Mouse (Mus musculus) right cerebral cortex, adult 18-20 months (tissue): Measurements from ENCODE around the gene Vamp2.

Experiments used
- DNase-seq: peaks from one replicate; pipeline ENCODE4 v3.0.0; 2022; ENCODE audit warnings: mixed read lengths

Gene Vamp2

GRCm38 (mm10) chr11:69099915-69100345 is 11.6 kb downstream of the Vamp2 start:
- peak; percentile 96 for DNase-seq

GRCm38 (mm10) chr11:69100639-69101360 is 12.5 kb downstream of the Vamp2 start:
- no peak for DNase-seq

GRCm38 (mm10) chr11:69101604-69102402 is 13.5 kb downstream of the Vamp2 start:
- DNase-seq = no peak

GRCm38 (mm10) chr11:69102403-69102725 is 14.1 kb downstream of the Vamp2 start:
- DNase-seq = no peak

- no peak for DNase-seq
Measured at GRCm38 (mm10) chr11:69103121-69103520, 14.8 kb downstream of the Vamp2 start.

GRCm38 (mm10) chr11:69103531-69104435 is 15.5 kb downstream of the Vamp2 start:
- no peak for DNase-seq

GRCm38 (mm10) chr11:69104487-69104886 is 16.2 kb downstream of the Vamp2 start:
- DNase-seq = no peak

- no peak for DNase-seq
Measured at GRCm38 (mm10) chr11:69105227-69105626, 16.9 kb downstream of the Vamp2 start.

GRCm38 (mm10) chr11:69105796-69106195 is 17.5 kb downstream of the Vamp2 start:
- DNase-seq = no peak

GRCm38 (mm10) chr11:69106299-69106698 is 18.0 kb downstream of the Vamp2 start:
- no peak for DNase-seq

GRCm38 (mm10) chr11:69106842-69107241 is 18.6 kb downstream of the Vamp2 start:
- DNase-seq = no peak

- DNase-seq = no peak
Measured at GRCm38 (mm10) chr11:69107676-69108075, 19.4 kb downstream of the Vamp2 start.

GRCm38 (mm10) chr11:69108223-69108622 is 19.9 kb downstream of the Vamp2 start:
- DNase-seq = no peak

- no peak for DNase-seq
Measured at GRCm38 (mm10) chr11:69109032-69109900, 21.0 kb downstream of the Vamp2 start.

- DNase-seq = peak; percentile 82
Measured at GRCm38 (mm10) chr11:69110319-69111046, 22.2 kb downstream of the Vamp2 start.

- DNase-seq = no peak
Measured at GRCm38 (mm10) chr11:69111051-69111810, 22.9 kb downstream of the Vamp2 start.

- DNase-seq = peak; percentile 60
Measured at GRCm38 (mm10) chr11:69111865-69112264, 23.6 kb downstream of the Vamp2 start.

- DNase-seq = no peak
Measured at GRCm38 (mm10) chr11:69114018-69114417, 25.7 kb downstream of the Vamp2 start.

GRCm38 (mm10) chr11:69114621-69115020 is 26.3 kb downstream of the Vamp2 start:
- DNase-seq = no peak

- no peak for DNase-seq
Measured at GRCm38 (mm10) chr11:69116843-69117242, 28.6 kb downstream of the Vamp2 start.
